Mouse (Mus musculus): ENCODE data around the gene 1110032F04Rik. TPM values are rescaled to one million over a fixed set of nuclear protein-coding genes. Genes with fewer than 3 reads are reported as not detected.
"Not testable (repeated sequence)": the region's sequence is repeated elsewhere in the genome, so short reads cannot be mapped to it uniquely, and the experiment has no call there.

The 1110032F04Rik gene
- total and polyA plus RNA-seq, 2 experiments: not detected

GRCm38 (mm10) chr3:68895426-68895825 is 26.0 kb downstream of the 1110032F04Rik start:
- DNase-seq (ENCODE audit: extremely low read depth, low read depth, low spot score): no peak
- Histone ChIP-seq H3K27me3 (ENCODE audit: control insufficient read depth, insufficient read depth, low read length) (no peaks in the 10 kb centered on the region), H3K79me2 (ENCODE audit: control insufficient read depth, insufficient read depth, low read length) (no peaks in the 10 kb centered on the region), H3K4me3 (ENCODE audit: insufficient read depth, low read depth, low read length) (no peak overlapping the region), H3K27ac (replicated peaks; ENCODE audit: insufficient read depth, low read depth, low read length) (no peak overlapping the region), H3K36me3 (ENCODE audit: control insufficient read depth, insufficient read depth, low read length) (no peaks in the 10 kb centered on the region), H3K4me1 (ENCODE audit: control insufficient read depth, insufficient read depth, low read length) (no peaks in the 10 kb centered on the region), H3K9ac (ENCODE audit: low read depth, low read length) (no peak overlapping the region)
- TF ChIP-seq CTCF (IDR thresholded peaks at IDR 0.05; ENCODE audit: low read depth, low read length): no peak
- no peak for TF ChIP-seq POLR2A (IDR thresholded peaks at IDR 0.05; ENCODE audit: extremely low read depth, insufficient read depth, low read length)
- 75% methylated on average over 4 of the region's 4 CpGs for WGBS

- H3K4me1 ChIP-seq (ENCODE audit: control insufficient read depth, insufficient read depth, low read length): no peaks in the 10 kb centered on the region
- H3K4me3 ChIP-seq (ENCODE audit: insufficient read depth, low read depth, low read length): no peak overlapping the region
- H3K27me3 ChIP-seq (ENCODE audit: control insufficient read depth, insufficient read depth, low read length): no peaks in the 10 kb centered on the region
- no peak overlapping the region for H3K9ac ChIP-seq (ENCODE audit: low read depth, low read length)
- H3K36me3 ChIP-seq (ENCODE audit: control insufficient read depth, insufficient read depth, low read length): no peaks in the 10 kb centered on the region
- H3K27ac ChIP-seq (replicated peaks; ENCODE audit: insufficient read depth, low read depth, low read length): no peak overlapping the region
- TF ChIP-seq POLR2A (IDR thresholded peaks at IDR 0.05; ENCODE audit: extremely low read depth, insufficient read depth, low read length) (no peak), CTCF (IDR thresholded peaks at IDR 0.05; ENCODE audit: low read depth, low read length) (no peak)
- 84% methylated on average over 5 of the region's 5 CpGs for WGBS
- H3K79me2 ChIP-seq (ENCODE audit: control insufficient read depth, insufficient read depth, low read length): no peaks in the 10 kb centered on the region
- DNase-seq (ENCODE audit: extremely low read depth, low read depth, low spot score): no peak
Observed at GRCm38 (mm10) chr3:68897154-68897553, 27.8 kb downstream of the 1110032F04Rik start.

- DNase-seq (ENCODE audit: extremely low read depth, low read depth, low spot score); H3K36me3 ChIP-seq (ENCODE audit: control insufficient read depth, insufficient read depth, low read length); H3K27me3 ChIP-seq (ENCODE audit: control insufficient read depth, insufficient read depth, low read length); H3K9ac ChIP-seq (ENCODE audit: low read depth, low read length); H3K4me1 ChIP-seq (ENCODE audit: control insufficient read depth, insufficient read depth, low read length); H3K27ac ChIP-seq (replicated peaks; ENCODE audit: insufficient read depth, low read depth, low read length); H3K4me3 ChIP-seq (ENCODE audit: insufficient read depth, low read depth, low read length); H3K79me2 ChIP-seq (ENCODE audit: control insufficient read depth, insufficient read depth, low read length): not testable (repeated sequence)
- WGBS: 94% methylated on average over 20 of the region's 20 CpGs
Observed at GRCm38 (mm10) chr3:68902636-68903035, 33.2 kb downstream of the 1110032F04Rik start.

GRCm38 (mm10) chr3:68904902-68905778 is 35.8 kb downstream of the 1110032F04Rik start:
- no peaks in the 10 kb centered on the region for H3K79me2 ChIP-seq (ENCODE audit: control insufficient read depth, insufficient read depth, low read length)
- DNase-seq (ENCODE audit: extremely low read depth, low read depth, low spot score): no peak
- H3K36me3 ChIP-seq (ENCODE audit: control insufficient read depth, insufficient read depth, low read length): no peaks in the 10 kb centered on the region
- no peak overlapping the region for H3K27ac ChIP-seq (replicated peaks; ENCODE audit: insufficient read depth, low read depth, low read length)
- no peaks in the 10 kb centered on the region for H3K27me3 ChIP-seq (ENCODE audit: control insufficient read depth, insufficient read depth, low read length)
- 78% methylated on average over 2 of the region's 2 CpGs for WGBS
- no peak overlapping the region for H3K4me3 ChIP-seq (ENCODE audit: insufficient read depth, low read depth, low read length)
- no peaks in the 10 kb centered on the region for H3K4me1 ChIP-seq (ENCODE audit: control insufficient read depth, insufficient read depth, low read length)
- no peak overlapping the region for H3K9ac ChIP-seq (ENCODE audit: low read depth, low read length)
- TF ChIP-seq CTCF (IDR thresholded peaks at IDR 0.05; ENCODE audit: low read depth, low read length): no peak
- no peak for TF ChIP-seq POLR2A (IDR thresholded peaks at IDR 0.05; ENCODE audit: extremely low read depth, insufficient read depth, low read length)

GRCm38 (mm10) chr3:68907509-68907908 is 38.1 kb downstream of the 1110032F04Rik start:
- no peaks in the 10 kb centered on the region for H3K79me2 ChIP-seq (ENCODE audit: control insufficient read depth, insufficient read depth, low read length)
- TF ChIP-seq CTCF (IDR thresholded peaks at IDR 0.05; ENCODE audit: low read depth, low read length): no peak
- TF ChIP-seq POLR2A (IDR thresholded peaks at IDR 0.05; ENCODE audit: extremely low read depth, insufficient read depth, low read length): no peak
- no peak for DNase-seq (ENCODE audit: extremely low read depth, low read depth, low spot score)
- WGBS: 96% methylated on average over 4 of the region's 4 CpGs
- no peak overlapping the region for H3K27ac ChIP-seq (replicated peaks; ENCODE audit: insufficient read depth, low read depth, low read length)
- no peaks in the 10 kb centered on the region for H3K4me1 ChIP-seq (ENCODE audit: control insufficient read depth, insufficient read depth, low read length)
- peaks cover 2% of the 10 kb centered on the region; the same call in 1 of the 2 replicates for H3K36me3 ChIP-seq (ENCODE audit: control insufficient read depth, insufficient read depth, low read length)
- no peak overlapping the region for H3K9ac ChIP-seq (ENCODE audit: low read depth, low read length)
- no peaks in the 10 kb centered on the region for H3K27me3 ChIP-seq (ENCODE audit: control insufficient read depth, insufficient read depth, low read length)
- no peak overlapping the region for H3K4me3 ChIP-seq (ENCODE audit: insufficient read depth, low read depth, low read length)

Other genes with a start within 250 kb of the 1110032F04Rik start
- not detected in 2 replicates for gene Il12a, start 178.9 kb upstream of the 1110032F04Rik start, total RNA-seq (2014; rRNA removed)
- not detected in 2 replicates for gene Il12a, start 178.9 kb upstream of the 1110032F04Rik start, polyA plus RNA-seq (2012; rRNA removed)
- 3.3 and 4.1 TPM in 2 replicates for gene Ift80, start 135.0 kb downstream of the 1110032F04Rik start, total RNA-seq (2014; rRNA removed)
- 0.76 and 0.98 TPM in 2 replicates for gene Ift80, start 135.0 kb downstream of the 1110032F04Rik start, polyA plus RNA-seq (2012; rRNA removed)
- gene Smc4, start 135.2 kb downstream of the 1110032F04Rik start, total RNA-seq (2014; rRNA removed): 6.4 and 8.6 TPM in 2 replicates
- gene Smc4, start 135.2 kb downstream of the 1110032F04Rik start, polyA plus RNA-seq (2012; rRNA removed): 1.0 and 1.1 TPM in 2 replicates
- gene Trim59, start 175.2 kb downstream of the 1110032F04Rik start, total RNA-seq (2014; rRNA removed): 0.28 and 0.74 TPM in 2 replicates
- 0.04 and 0.05 TPM in 2 replicates for gene Trim59, start 175.2 kb downstream of the 1110032F04Rik start, polyA plus RNA-seq (2012; rRNA removed)